Mouse (Mus musculus): Measurements from ENCODE around the gene Sned1. TPM values are rescaled to one million over a fixed set of nuclear protein-coding genes. Genes with fewer than 3 reads are reported as not detected.

The Sned1 gene
- polyA plus RNA-seq, 1 experiment from 2014 or later = 4.8 TPM

GRCm38 (mm10) chr1:93300578-93300977, 64.9 kb downstream of the Sned1 start:
- H3K27ac ChIP-seq (ENCODE audit: low read length) = no peak overlapping the region
- ATAC-seq (ENCODE audit: insufficient number of reproducible peaks, insufficient read depth, low FRiP score, low read depth) = no peak
- WGBS = 86% methylated on average over 3 of the region's 3 CpGs

DNA sequence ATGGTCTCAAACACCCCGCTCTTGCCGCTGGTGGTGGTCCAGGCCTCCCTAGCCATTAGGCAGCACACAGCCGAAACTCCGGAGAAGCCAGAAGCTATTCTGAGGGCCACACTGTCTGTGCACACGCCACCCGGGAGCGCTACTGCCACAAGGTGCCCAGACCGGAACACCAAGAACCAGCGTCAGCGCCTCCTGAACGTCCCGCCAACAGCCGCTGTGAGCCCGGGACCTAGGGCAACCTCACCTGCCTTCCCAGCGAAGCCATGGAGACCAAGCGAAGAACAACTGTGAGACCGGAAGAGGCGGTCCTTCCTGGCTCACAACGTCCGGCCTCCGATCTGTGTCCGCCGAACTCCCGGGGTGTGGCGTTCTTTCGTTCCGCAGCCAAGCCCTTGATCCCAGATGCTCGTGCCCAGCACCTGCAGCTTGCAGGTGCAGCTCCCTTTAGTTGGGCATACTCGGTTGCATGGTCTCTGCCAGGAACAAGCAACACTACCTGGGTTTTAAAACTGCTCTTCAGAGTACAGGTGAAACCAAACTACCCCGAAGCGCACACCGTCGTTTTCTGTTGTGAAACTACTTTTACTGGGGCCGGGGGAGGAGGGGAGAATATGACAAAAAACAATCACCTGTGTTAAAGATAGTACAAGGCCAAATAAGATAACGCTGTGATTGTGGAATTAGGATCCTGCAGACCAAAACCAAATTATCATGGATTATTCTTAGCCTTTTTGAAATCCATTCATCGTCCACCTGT, 70.1 kb downstream of the Sned1 start, which contains the start of gene Mterf4:
TSS of gene Mterf4 (minus strand) at position 335 of the 757 bp plus-strand sequence.
- Histone ChIP-seq H3K4me3 (ENCODE audit: low read depth, low read length) (peak within 1 kb of the TSS; percentile 95), H3K36me3 (ENCODE audit: control insufficient read depth, insufficient read depth, low read length) (peaks cover 31% of the 10 kb centered on the region), H3K27ac (ENCODE audit: low read length) (peak within 1 kb of the TSS; percentile 27; the same call in 1 of the 2 replicates), H3K9ac (replicated peaks; ENCODE audit: low read depth, low read length) (peak within 1 kb of the TSS; percentile 52), H3K4me2 (replicated peaks; ENCODE audit: low read depth, low read length) (peak within 1 kb of the TSS; percentile 76), H3K4me1 (ENCODE audit: control insufficient read depth, insufficient read depth, low read length) (peaks cover 7% of the 10 kb centered on the region; the same call in 1 of the 2 replicates), H3K9me3 (ENCODE audit: control insufficient read depth, low read depth, low read length) (no peaks in the 10 kb centered on the region), H3K27me3 (ENCODE audit: control insufficient read depth, insufficient read depth, low read length) (no peaks in the 10 kb centered on the region)
- peak; percentile 94 for ATAC-seq (ENCODE audit: insufficient number of reproducible peaks, insufficient read depth, low FRiP score, low read depth)
- 7% methylated on average over 36 of the region's 36 CpGs for whole genome bisulfite sequencing

More at GRCm38 (mm10) chr1:93300578-93300977, 64.9 kb downstream of the Sned1 start:
- Histone ChIP-seq H3K9me3 (ENCODE audit: control insufficient read depth, low read depth, low read length) (no peaks in the 10 kb centered on the region), H3K36me3 (ENCODE audit: control insufficient read depth, insufficient read depth, low read length) (peaks cover 56% of the 10 kb centered on the region), H3K4me1 (ENCODE audit: control insufficient read depth, insufficient read depth, low read length) (peaks cover 7% of the 10 kb centered on the region; the same call in 1 of the 2 replicates), H3K27me3 (ENCODE audit: control insufficient read depth, insufficient read depth, low read length) (no peaks in the 10 kb centered on the region), H3K9ac (replicated peaks; ENCODE audit: low read depth, low read length) (no peak overlapping the region), H3K4me2 (replicated peaks; ENCODE audit: low read depth, low read length) (no peak overlapping the region), H3K4me3 (ENCODE audit: low read depth, low read length) (no peak overlapping the region)

GRCm38 (mm10) chr1:93323973-93324372, 88.3 kb downstream of the Sned1 start:
- no peaks in the 10 kb centered on the region for H3K4me1 ChIP-seq (ENCODE audit: control insufficient read depth, insufficient read depth, low read length)
- WGBS = 89% methylated on average over 6 of the region's 6 CpGs
- peaks cover 34% of the 10 kb centered on the region for H3K36me3 ChIP-seq (ENCODE audit: control insufficient read depth, insufficient read depth, low read length)
- H3K9me3 ChIP-seq (ENCODE audit: control insufficient read depth, low read depth, low read length) = no peaks in the 10 kb centered on the region
- no peak overlapping the region for H3K9ac ChIP-seq (replicated peaks; ENCODE audit: low read depth, low read length)
- H3K4me3 ChIP-seq (ENCODE audit: low read depth, low read length) = no peak overlapping the region
- H3K27ac ChIP-seq (ENCODE audit: low read length) = no peak overlapping the region
- no peak for ATAC-seq (ENCODE audit: insufficient number of reproducible peaks, insufficient read depth, low FRiP score, low read depth)
- no peak overlapping the region for H3K4me2 ChIP-seq (replicated peaks; ENCODE audit: low read depth, low read length)
- no peaks in the 10 kb centered on the region for H3K27me3 ChIP-seq (ENCODE audit: control insufficient read depth, insufficient read depth, low read length)

DNA sequence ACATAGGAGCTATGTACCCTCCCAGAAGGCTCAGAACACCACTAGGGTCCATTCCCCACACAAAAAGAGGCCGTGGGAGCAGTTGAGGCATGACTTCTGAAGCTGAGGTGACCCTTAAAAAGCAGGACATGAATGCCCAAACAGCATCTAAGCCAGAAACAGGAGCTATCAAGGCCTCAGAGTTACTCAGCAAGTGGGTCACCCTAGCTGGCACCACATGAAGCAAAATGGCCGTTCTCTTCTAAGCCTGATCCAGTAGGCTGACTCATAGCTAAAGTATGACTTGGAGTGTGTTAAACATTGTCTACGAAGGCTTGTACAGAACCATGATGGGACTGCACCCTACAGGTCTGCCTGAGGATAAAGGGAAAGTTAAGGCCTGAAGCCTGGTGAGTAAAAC, 90.8 kb downstream of the Sned1 start:
- H3K4me2 ChIP-seq (replicated peaks; ENCODE audit: low read depth, low read length) = no peak overlapping the region
- WGBS = 86% methylated on average over 3 of the region's 3 CpGs
- no peak overlapping the region for H3K4me3 ChIP-seq (ENCODE audit: low read depth, low read length)
- no peaks in the 10 kb centered on the region for H3K4me1 ChIP-seq (ENCODE audit: control insufficient read depth, insufficient read depth, low read length)
- no peaks in the 10 kb centered on the region for H3K9me3 ChIP-seq (ENCODE audit: control insufficient read depth, low read depth, low read length)
- peaks cover 22% of the 10 kb centered on the region for H3K36me3 ChIP-seq (ENCODE audit: control insufficient read depth, insufficient read depth, low read length)
- H3K27ac ChIP-seq (ENCODE audit: low read length) = no peak overlapping the region
- ATAC-seq (ENCODE audit: insufficient number of reproducible peaks, insufficient read depth, low FRiP score, low read depth) = no peak
- H3K27me3 ChIP-seq (ENCODE audit: control insufficient read depth, insufficient read depth, low read length) = no peaks in the 10 kb centered on the region
- H3K9ac ChIP-seq (replicated peaks; ENCODE audit: low read depth, low read length) = no peak overlapping the region

GRCm38 (mm10) chr1:93334621-93335020, 99.0 kb downstream of the Sned1 start:
- Histone ChIP-seq H3K27me3 (ENCODE audit: control insufficient read depth, insufficient read depth, low read length) (no peaks in the 10 kb centered on the region), H3K9ac (replicated peaks; ENCODE audit: low read depth, low read length) (no peak overlapping the region), H3K4me1 (ENCODE audit: control insufficient read depth, insufficient read depth, low read length) (no peaks in the 10 kb centered on the region), H3K9me3 (ENCODE audit: control insufficient read depth, low read depth, low read length) (no peaks in the 10 kb centered on the region), H3K4me3 (ENCODE audit: low read depth, low read length) (no peak overlapping the region), H3K36me3 (ENCODE audit: control insufficient read depth, insufficient read depth, low read length) (peaks cover 20% of the 10 kb centered on the region; the same call in 1 of the 2 replicates), H3K27ac (ENCODE audit: low read length) (no peak overlapping the region), H3K4me2 (replicated peaks; ENCODE audit: low read depth, low read length) (no peak overlapping the region)
- ATAC-seq (ENCODE audit: insufficient number of reproducible peaks, insufficient read depth, low FRiP score, low read depth) = no peak
- 78% methylated on average over 2 of the region's 2 CpGs for WGBS

GRCm38 (mm10) chr1:93342648-93343503, 107.2 kb downstream of the Sned1 start, which contains the start of the genes Ppp1r7 and Pask:
TSS of gene Ppp1r7 (plus strand) at chr1:93342854.
TSS of gene Pask (minus strand) at chr1:93343482.
- under 1% methylated on average over 63 of the region's 63 CpGs for WGBS
- ATAC-seq (ENCODE audit: insufficient number of reproducible peaks, insufficient read depth, low FRiP score, low read depth) = peak; percentile 96
- Histone ChIP-seq H3K4me2 (replicated peaks; ENCODE audit: low read depth, low read length) (peak within 1 kb of the TSS; percentile 79), H3K4me1 (ENCODE audit: control insufficient read depth, insufficient read depth, low read length) (peaks cover 11% of the 10 kb centered on the region; the same call in 1 of the 2 replicates), H3K4me3 (ENCODE audit: low read depth, low read length) (peak within 1 kb of the TSS; percentile 93), H3K9me3 (ENCODE audit: control insufficient read depth, low read depth, low read length) (no peaks in the 10 kb centered on the region), H3K27me3 (ENCODE audit: control insufficient read depth, insufficient read depth, low read length) (no peaks in the 10 kb centered on the region), H3K9ac (replicated peaks; ENCODE audit: low read depth, low read length) (peak within 1 kb of the TSS; percentile 65), H3K27ac (ENCODE audit: low read length) (peak within 1 kb of the TSS; percentile 69; the same call in 1 of the 2 replicates), H3K36me3 (ENCODE audit: control insufficient read depth, insufficient read depth, low read length) (peaks cover 16% of the 10 kb centered on the region)

GRCm38 (mm10) chr1:93343504-93344047, 107.9 kb downstream of the Sned1 start:
- Histone ChIP-seq H3K4me3 (ENCODE audit: low read depth, low read length) (peak overlapping the region; percentile 93), H3K4me1 (ENCODE audit: control insufficient read depth, insufficient read depth, low read length) (peaks cover 11% of the 10 kb centered on the region; the same call in 1 of the 2 replicates), H3K4me2 (replicated peaks; ENCODE audit: low read depth, low read length) (peak overlapping the region; percentile 79), H3K36me3 (ENCODE audit: control insufficient read depth, insufficient read depth, low read length) (peaks cover 16% of the 10 kb centered on the region), H3K27me3 (ENCODE audit: control insufficient read depth, insufficient read depth, low read length) (no peaks in the 10 kb centered on the region), H3K9ac (replicated peaks; ENCODE audit: low read depth, low read length) (peak overlapping the region; percentile 65), H3K27ac (ENCODE audit: low read length) (peak overlapping the region; percentile 69; the same call in 1 of the 2 replicates), H3K9me3 (ENCODE audit: control insufficient read depth, low read depth, low read length) (no peaks in the 10 kb centered on the region)
- WGBS = under 1% methylated on average over 39 of the region's 39 CpGs
- peak; percentile 95 for ATAC-seq (ENCODE audit: insufficient number of reproducible peaks, insufficient read depth, low FRiP score, low read depth)

- Histone ChIP-seq H3K27me3 (ENCODE audit: control insufficient read depth, insufficient read depth, low read length) (no peaks in the 10 kb centered on the region), H3K4me1 (ENCODE audit: control insufficient read depth, insufficient read depth, low read length) (peaks cover 7% of the 10 kb centered on the region; the same call in 1 of the 2 replicates), H3K9me3 (ENCODE audit: control insufficient read depth, low read depth, low read length) (no peaks in the 10 kb centered on the region), H3K4me3 (ENCODE audit: low read depth, low read length) (no peak overlapping the region), H3K27ac (ENCODE audit: low read length) (no peak overlapping the region), H3K36me3 (ENCODE audit: control insufficient read depth, insufficient read depth, low read length) (peaks cover 36% of the 10 kb centered on the region), H3K9ac (replicated peaks; ENCODE audit: low read depth, low read length) (no peak overlapping the region), H3K4me2 (replicated peaks; ENCODE audit: low read depth, low read length) (no peak overlapping the region)
- WGBS = 88% methylated on average over 5 of the region's 5 CpGs
- ATAC-seq (ENCODE audit: insufficient number of reproducible peaks, insufficient read depth, low FRiP score, low read depth) = no peak
Observed at GRCm38 (mm10) chr1:93347176-93347575, 111.5 kb downstream of the Sned1 start.
